Comparison of ENCODE assay signal across 8 mouse cellular contexts in genomic region chr4:137913321-137914057, GRCm38 (mm10). TPM values are rescaled to one million over a fixed set of nuclear protein-coding genes. Genes with fewer than 3 reads are reported as not detected.
DNase-seq lines count a peak whose midpoint lies in the region; ATAC-seq and TF ChIP-seq lines count a peak whose summit lies in the region.

No protein-coding gene starts in this region.

- DNase-seq in ES-E14 (ENCODE audit: low read depth, low spot score), result peak; percentile 61
- peak; percentile 24 to 55 for DNase-seq in layer of hippocampus, postnatal 36 days
- DNase-seq in cerebellum, postnatal 36 days, result no peak

- H3K4me1 ChIP-seq in ES-E14 (ENCODE audit: control insufficient read depth in 2 of 2, insufficient read depth in 2 of 2, low read length in 2 of 2, poor library complexity in 1 of 2), result peaks cover 6 to 27% of the 10 kb centered on the region in 2 experiments; a peak in 2 of 4 replicates
- H3K4me1 ChIP-seq in bone marrow macrophage, adult 2 months (ENCODE audit: control insufficient read depth, insufficient read depth, low read length), result peaks cover 10% of the 10 kb centered on the region
- H3K4me1 ChIP-seq in forebrain, embryonic 15.5 days, result peaks cover 30% of the 10 kb centered on the region
- H3K4me1 ChIP-seq in small intestine, adult 2 months (ENCODE audit: control insufficient read depth, insufficient read depth, insufficient read length, low read length), result peaks cover 16% of the 10 kb centered on the region; the same call in 1 of the 2 replicates

- no peak overlapping the region for H3K27ac ChIP-seq in ES-E14 (ENCODE audit: insufficient read depth, low read depth, low read length, poor library complexity, severe bottlenecking)
- 0 out of 2 replicates have a peak overlapping the region, but pooled peaks have one; percentile 8 for H3K27ac ChIP-seq in bone marrow macrophage, adult 2 months (ENCODE audit: insufficient read depth, low read depth, low read length)
- no peak overlapping the region for H3K27ac ChIP-seq in forebrain, embryonic 15.5 days (replicated peaks)
- H3K27ac ChIP-seq in small intestine, adult 2 months (ENCODE audit: insufficient read depth, low read depth, low read length), result no peak overlapping the region

- H3K4me3 ChIP-seq in ES-E14 (ENCODE audit: insufficient read depth in 1 of 2, low read depth in 1 of 2, low read length in 2 of 2, poor library complexity in 1 of 2, severe bottlenecking in 1 of 2), result peak overlapping the region; percentile 38 to 68
- H3K4me3 ChIP-seq in bone marrow macrophage, adult 2 months (ENCODE audit: insufficient read depth, low read length), result peak overlapping the region; percentile 77
- H3K4me3 ChIP-seq in forebrain, embryonic 15.5 days, result peak overlapping the region; percentile 50
- H3K4me3 ChIP-seq in small intestine, adult 2 months (ENCODE audit: low read depth, low read length), result peak overlapping the region; percentile 52

- no peak for TF ChIP-seq POLR2A in bone marrow macrophage, adult 2 months (IDR thresholded peaks at IDR 0.05; ENCODE audit: borderline replicate concordance, low read depth, low read length)
- no peak for TF ChIP-seq POLR2A in small intestine, adult 2 months (IDR thresholded peaks at IDR 0.05; ENCODE audit: low read depth, low read length)

- peak; percentile 73 for ATAC-seq in forebrain, embryonic 15.5 days (replicated peaks)
- peak; percentile 71 to 73 for ATAC-seq in hematopoietic stem cell, adult 5-6 weeks (replicated peaks in 1 of 2; ENCODE audit: insufficient read depth in 1 of 2, low FRiP score in 2 of 2, low TSS enrichment in 1 of 2, low read depth in 1 of 2, poor library complexity in 2 of 2, severe bottlenecking in 2 of 2)
- ATAC-seq in megakaryocyte-erythroid progenitor cell, adult 5-6 weeks (replicated peaks; ENCODE audit: low FRiP score, low TSS enrichment, poor library complexity, severe bottlenecking), result peak; percentile 84

- WGBS in forebrain, embryonic 15.5 days, result 1% methylated on average over 54 of the region's 54 CpGs
- 7% methylated on average over 54 of the region's 54 CpGs for WGBS in small intestine, adult 2 months

- no peaks in the 10 kb centered on the region; the same call in 1 of the 2 replicates for H3K27me3 ChIP-seq in forebrain, embryonic 15.5 days
- H3K27me3 ChIP-seq in small intestine, adult 2 months (ENCODE audit: control insufficient read depth, insufficient read depth, low read length), result no peaks in the 10 kb centered on the region

- in situ Hi-C loops in ES-E14 (cut with MboI; ENCODE audit: low sequenced_read_pairs in 2 of 2, unreplicated experiment in 2 of 2), result no loop called here

- TF ChIP-seq CTCF in bone marrow macrophage, adult 2 months (IDR thresholded peaks at IDR 0.05; ENCODE audit: low read depth, low read length), result no peak
- TF ChIP-seq CTCF in small intestine, adult 2 months (IDR thresholded peaks at IDR 0.05; ENCODE audit: extremely low read depth, insufficient read length, insufficient replicate concordance, low read depth, low read length), result no peak

- peak overlapping the region; percentile 88 for H3K4me2 ChIP-seq in forebrain, embryonic 15.5 days (replicated peaks)

- peak overlapping the region; percentile 73 for H3K9ac ChIP-seq in ES-E14 (ENCODE audit: insufficient read depth, low read depth, low read length, poor library complexity, severe bottlenecking)
- H3K9ac ChIP-seq in forebrain, embryonic 15.5 days (replicated peaks), result peak overlapping the region; percentile 56

- H3K36me3 ChIP-seq in ES-E14 (ENCODE audit: control insufficient read depth, insufficient read depth, low read length, poor library complexity, severe bottlenecking), result no peaks in the 10 kb centered on the region; the same call in 1 of the 2 replicates
- no peaks in the 10 kb centered on the region for H3K36me3 ChIP-seq in forebrain, embryonic 15.5 days
- H3K36me3 ChIP-seq in small intestine, adult 2 months (ENCODE audit: control insufficient read depth, insufficient read depth, low read length), result no peaks in the 10 kb centered on the region

- no peaks in the 10 kb centered on the region for H3K9me3 ChIP-seq in ES-E14 (ENCODE audit: control insufficient read depth, insufficient read depth, low read depth, low read length)
- no peaks in the 10 kb centered on the region for H3K9me3 ChIP-seq in forebrain, embryonic 15.5 days

TF ChIP-seq in ES-E14, 5 proteins besides CTCF, POLR2A, EP300 and RAD21:
- no peak for TF ChIP-seq ZC3H11A (IDR thresholded peaks at IDR 0.05; ENCODE audit: borderline replicate concordance, low read depth, low read length)
- TF ChIP-seq CHD2 (IDR thresholded peaks at IDR 0.05; ENCODE audit: low read depth, low read length), result peak; percentile 90
- peak; percentile 55 for TF ChIP-seq MAFK (IDR thresholded peaks at IDR 0.05; ENCODE audit: insufficient read depth, low read depth, low read length)

RNA-seq across cellular contexts. Expression of gene Ece1, which starts 51.5 kb away (rescaled TPM):
- total RNA-seq in ES-E14 (2012; rRNA removed), result 99.2 and 131 TPM in 2 replicates
- polyA plus RNA-seq in bone marrow macrophage, adult 2 months (2012; ENCODE audit: insufficient read depth, insufficient read length, missing spikeins), result 14.1 and 18.3 TPM in 2 replicates
- polyA plus RNA-seq in forebrain, embryonic 15.5 days (2015; fragmentation: Nextera tagmentation; extraction: Ambion mirVana), result 10.1 and 11.2 TPM in 2 replicates
- total RNA-seq in hematopoietic stem cell, adult 5-6 weeks (2017), result 9.1 and 11.4 TPM in 2 replicates
- 10 to 100 TPM; 54.4 to 57.3 TPM for total RNA-seq in layer of hippocampus, postnatal 36 days (2021)
- 2.7 and 6.2 TPM in 2 replicates for total RNA-seq in megakaryocyte-erythroid progenitor cell, adult 5-6 weeks (2014; fragmentation: Nextera tagmentation)
- 3.3 and 3.8 TPM in 2 replicates for total RNA-seq in megakaryocyte-erythroid progenitor cell, adult 5-6 weeks (2017)
- 27.9 and 37.7 TPM in 2 replicates for polyA plus RNA-seq in small intestine, adult 2 months (2012; rRNA removed)

Comparison
In these comparisons a context has a peak if more than half of its experiments do, and no peak if none do; other contexts are left out.
1. DNase-seq: peak in ES-E14 (single experiment) and layer of hippocampus, postnatal 36 days (2 of 2); none in cerebellum, postnatal 36 days (0 of 2).
2. Peak in every context shown above with its lines, with median percentiles within 50 percentile points of each other: H3K4me3 ChIP-seq and ATAC-seq.